Mouse (Mus musculus) yolk sac, embryonic 10.5 days (tissue): ENCODE data around the gene Rtn4ip1.
A peak's percentile ranks its signal among the peaks of the same experiment; 100 is the strongest.

Source experiments
- DNase-seq: peaks from one replicate; pipeline ENCODE4 v3.0.0-alpha.2; 2017; ENCODE audit warnings: low spot score

The Rtn4ip1 gene

DNA sequence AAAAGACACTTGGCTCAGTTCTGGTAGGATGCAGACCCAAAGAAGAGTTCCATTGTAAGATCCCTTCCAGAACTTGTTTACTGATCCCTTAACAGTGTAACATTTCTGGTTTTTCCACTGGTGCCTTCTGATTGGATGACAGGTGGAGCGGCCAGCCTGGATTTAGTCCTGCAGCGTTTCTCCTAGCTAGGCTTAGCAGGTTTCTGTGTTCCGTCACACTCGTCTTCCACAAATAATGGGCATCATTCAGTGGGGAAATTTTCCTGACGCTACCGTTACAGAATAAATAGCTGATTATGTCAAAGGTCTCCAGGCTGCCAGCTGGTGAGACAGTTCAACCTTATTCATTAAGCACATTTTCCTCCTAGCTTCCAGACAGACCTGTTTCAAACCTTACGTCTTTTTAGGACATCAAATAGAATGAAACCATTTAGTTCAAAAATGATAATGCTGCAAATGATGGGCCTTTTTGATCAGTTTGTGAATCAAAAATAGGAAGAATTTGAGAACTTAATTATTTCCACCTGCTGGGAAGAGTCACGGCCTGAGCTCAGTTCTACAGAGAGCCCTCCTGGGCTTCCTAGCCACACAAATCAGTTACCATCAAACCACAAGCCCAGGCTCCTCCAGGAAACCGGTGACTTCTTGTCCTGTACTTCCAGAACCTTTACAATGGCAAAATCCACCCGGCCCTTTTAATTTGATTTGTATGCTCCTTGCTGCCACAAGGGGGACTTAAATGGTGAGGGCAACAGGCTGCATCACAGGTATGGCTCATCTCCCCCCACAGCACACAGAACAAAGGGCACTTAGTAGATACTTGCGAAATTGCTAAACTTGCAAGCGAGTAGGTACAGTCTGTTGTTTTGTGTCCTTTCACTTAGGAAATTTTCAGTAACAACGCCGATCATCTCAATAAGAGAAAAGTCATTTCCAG, 100.7 kb downstream of the Rtn4ip1 start:
- DNase-seq = peak; percentile 48

DNA sequence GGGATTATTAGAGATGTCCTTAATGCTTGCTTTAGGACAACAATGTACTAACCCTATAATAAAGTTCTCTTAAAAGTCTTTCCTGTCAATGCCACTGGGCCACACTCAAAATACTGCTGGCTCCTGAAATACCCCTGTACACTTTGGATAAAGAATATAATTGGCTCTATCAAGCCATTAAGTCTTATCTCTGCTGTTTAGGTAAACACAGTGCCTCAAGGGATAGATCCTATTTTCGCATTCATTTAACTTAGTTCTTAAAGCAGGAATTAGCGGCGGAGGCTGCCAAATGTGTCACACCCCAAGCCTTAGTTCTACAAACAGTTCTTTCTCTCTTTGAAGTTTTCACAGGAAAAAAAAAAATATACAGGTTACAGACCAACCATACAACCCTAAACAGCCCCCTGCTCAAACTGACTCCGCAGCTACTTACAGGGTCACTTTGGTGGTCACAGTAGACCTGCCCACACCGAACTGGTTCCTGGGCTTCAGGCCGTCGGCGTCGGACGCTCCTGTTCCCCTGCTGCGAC, 101.5 kb downstream of the Rtn4ip1 start:
- DNase-seq = no peak

DNA sequence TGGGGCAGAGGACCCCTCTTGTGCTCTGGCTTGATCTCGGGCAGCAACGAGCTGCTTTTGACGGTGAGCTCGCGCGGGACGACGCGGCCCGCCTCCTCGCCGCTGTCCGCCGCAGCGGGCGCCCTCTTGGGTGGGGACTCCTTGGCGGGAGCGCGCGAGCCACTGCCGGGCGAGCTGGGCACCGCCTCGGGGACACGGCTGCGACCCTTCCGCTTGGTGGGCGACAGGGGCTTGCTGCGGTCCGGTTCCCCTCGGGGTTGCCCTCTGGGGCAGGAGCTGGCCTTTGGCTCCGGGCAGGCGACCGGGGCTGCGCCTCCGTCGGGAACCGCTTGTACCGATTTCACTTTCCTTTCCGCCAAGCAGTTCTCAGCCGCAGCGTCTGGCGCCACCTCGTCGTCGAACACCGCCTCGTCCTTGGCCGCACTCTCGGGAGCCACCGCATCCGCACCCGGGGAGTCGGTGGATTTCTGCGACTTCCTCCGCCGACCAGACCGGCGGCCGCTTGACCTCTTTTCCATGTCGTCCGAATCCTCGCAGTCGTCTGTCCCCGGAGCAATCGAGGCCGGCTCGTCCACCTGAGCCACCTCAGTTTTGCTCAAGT, 102.0 kb downstream of the Rtn4ip1 start:
- DNase-seq = peak; percentile 56

DNA sequence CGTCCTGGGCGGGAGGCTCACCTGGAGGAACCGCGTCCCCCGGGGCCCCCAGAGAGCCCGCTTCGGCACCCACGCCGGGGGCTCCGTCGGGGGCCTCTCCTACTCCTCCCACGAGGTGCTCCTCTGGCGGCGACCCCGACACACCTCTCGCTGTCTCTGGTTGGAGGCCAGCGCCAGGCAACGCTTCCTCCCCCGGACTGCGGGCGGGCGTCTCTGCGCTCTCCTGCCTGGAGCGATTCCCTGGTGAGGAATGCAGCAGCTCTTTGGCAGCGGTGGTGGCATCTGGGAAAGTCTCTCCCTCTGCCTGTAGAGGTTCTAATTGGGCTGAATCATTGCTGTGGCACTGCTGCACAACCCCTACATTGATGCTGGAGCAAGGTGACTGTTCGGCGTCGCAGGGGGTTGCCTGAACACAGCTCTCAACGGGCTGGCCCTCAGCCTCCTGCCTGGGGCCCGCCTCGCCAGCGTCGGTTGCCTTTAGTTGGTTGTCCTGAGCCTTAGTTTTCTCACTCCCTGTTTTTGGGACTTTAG, 102.7 kb downstream of the Rtn4ip1 start:
- peak; percentile 19 for DNase-seq

DNA sequence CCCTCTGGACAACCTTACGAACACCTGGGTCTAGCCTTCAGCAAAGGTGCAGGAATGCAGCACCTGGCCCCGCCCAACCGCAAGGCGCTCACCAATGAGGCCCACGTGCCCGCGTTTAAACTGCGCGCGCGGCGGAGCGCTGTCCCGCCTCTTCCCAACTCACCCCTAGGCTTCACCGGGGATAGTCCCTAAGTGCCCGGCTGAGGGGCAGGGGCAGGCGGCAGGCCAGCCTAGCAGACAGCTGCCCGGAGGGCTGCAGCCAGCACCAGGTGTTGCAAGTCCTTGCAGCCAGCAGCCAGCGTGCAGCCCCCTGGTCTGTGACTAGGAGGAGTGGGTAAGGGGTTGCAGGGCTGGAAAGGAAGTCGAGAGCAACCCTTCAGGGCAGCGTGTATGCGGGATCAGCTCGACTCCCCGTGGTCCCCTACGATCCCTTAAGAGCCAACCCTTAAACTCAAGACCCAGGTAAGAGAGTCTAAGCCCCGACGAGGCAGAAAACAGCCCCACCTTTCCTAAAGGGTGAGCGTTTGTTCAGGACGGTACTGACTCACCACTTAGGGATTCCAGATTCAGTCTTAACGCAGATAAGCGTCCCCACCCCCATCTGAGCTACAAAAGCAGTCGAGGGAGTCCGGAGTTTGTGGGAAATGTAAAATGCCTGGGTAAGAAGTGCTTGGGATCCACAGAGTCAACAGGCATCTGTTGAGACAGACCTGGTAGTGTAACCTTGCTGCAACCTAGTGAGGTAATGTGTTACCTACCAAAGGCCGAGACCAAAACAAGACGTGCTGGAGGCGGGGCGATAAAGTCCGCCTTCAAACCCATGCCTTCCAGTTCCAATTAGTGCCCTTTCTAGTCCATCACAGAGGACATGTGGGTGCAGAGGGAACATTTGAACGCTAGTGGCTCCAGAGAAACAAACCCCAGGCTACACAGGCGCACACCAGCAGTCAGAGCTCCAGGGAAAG, 104.4 kb downstream of the Rtn4ip1 start:
- DNase-seq = peak; percentile 36
